Mouse (Mus musculus) liver, embryonic 14.5 days (tissue): ENCODE results near the gene Hist1h2aa.
A peak's percentile ranks its signal among the peaks of the same experiment; 100 is the strongest.

Source experiments
- CTCF ChIP-seq: IDR thresholded peaks from 2 replicates; pipeline ENCODE4 v1.5.1; 2016; ENCODE audit warnings: antibody characterized with exemption, low read depth, control low read depth
- EP300 ChIP-seq: IDR thresholded peaks from 2 replicates; pipeline ENCODE4 v1.6.1; 2016; ENCODE audit warnings: antibody characterized with exemption, low read depth

GRCm38 (mm10) chr13:23942861-23943260 lies 8.6 kb downstream of the Hist1h2aa start:
- TF ChIP-seq CTCF: peak; percentile 31
- no peak for TF ChIP-seq EP300
